Mouse (Mus musculus) sigmoid colon, adult 10 weeks (tissue): Measurements from ENCODE around the gene Hist1h2ad. TPM values are rescaled to one million over a fixed set of nuclear protein-coding genes. Genes with fewer than 3 reads are reported as not detected.

ENCODE experiments used
- polyA plus RNA-seq: library from polyadenylated mRNA; stranded (reverse); fragments of 350-450 nt; fragmentation: Illumina TruSeq; extraction: RNeasy Lipid Tissue Mini Kit (QIAGEN cat#74804); gene quantifications from one replicate; pipeline ENCODE4 v1.2.3, GENCODE M21; 2014; ENCODE audit warnings: low read depth, low replicate concordance

Hist1h2ad gene
- polyA plus RNA-seq, 1 experiment from 2014 or later, result not detected

Other genes starting within 250 kb of the Hist1h2ad start
- 97.3 TPM for gene Zfp322a, start 205.2 kb upstream of the Hist1h2ad start, polyA plus RNA-seq
- gene Abt1, start 150.5 kb upstream of the Hist1h2ad start, polyA plus RNA-seq, result 2.2 TPM
- 4.6 TPM for gene Btn1a1, start 108.5 kb upstream of the Hist1h2ad start, polyA plus RNA-seq
- gene Btn2a2, start 85.5 kb upstream of the Hist1h2ad start, polyA plus RNA-seq, result not detected
- not detected for gene Hist1h4h, start 43.3 kb upstream of the Hist1h2ad start, polyA plus RNA-seq
- gene Hist1h2af, start 40.5 kb upstream of the Hist1h2ad start, polyA plus RNA-seq, result not detected
- not detected for gene Hist1h3g, start 39.0 kb upstream of the Hist1h2ad start, polyA plus RNA-seq
- gene Hist1h2bh, start 31.0 kb upstream of the Hist1h2ad start, polyA plus RNA-seq, result 2.1 TPM
- gene Hist1h3f, start 30.3 kb upstream of the Hist1h2ad start, polyA plus RNA-seq, result not detected
- not detected for gene Hist1h4f, start 22.7 kb upstream of the Hist1h2ad start, polyA plus RNA-seq
- 3.9 TPM for gene Hist1h1d, start 21.1 kb upstream of the Hist1h2ad start, polyA plus RNA-seq
- gene Hist1h3e, start 12.0 kb upstream of the Hist1h2ad start, polyA plus RNA-seq, result not detected
- not detected for gene Hist1h2ae, start 3.2 kb upstream of the Hist1h2ad start, polyA plus RNA-seq
- gene Hist1h2bg, start 3.0 kb upstream of the Hist1h2ad start, polyA plus RNA-seq, result 3.6 TPM
- gene Hist1h2bf, start 185 bp upstream of the Hist1h2ad start, polyA plus RNA-seq, result not detected
- 6.7 TPM for gene Hist1h3d, start 1.4 kb downstream of the Hist1h2ad start, polyA plus RNA-seq
- gene Hist1h4d, start 7.2 kb downstream of the Hist1h2ad start, polyA plus RNA-seq, result 2.3 TPM
- gene Hist1h2be, start 46.7 kb downstream of the Hist1h2ad start, polyA plus RNA-seq, result 16.9 TPM
- gene Hist1h1e, start 48.2 kb downstream of the Hist1h2ad start, polyA plus RNA-seq, result 6.3 TPM
- 9.6 TPM for gene Hist1h2ac, start 109.6 kb downstream of the Hist1h2ad start, polyA plus RNA-seq
- gene Hist1h2bc, start 109.8 kb downstream of the Hist1h2ad start, polyA plus RNA-seq, result 364 TPM
- not detected for gene Hist1h1t, start 121.4 kb downstream of the Hist1h2ad start, polyA plus RNA-seq
- 2.2 TPM for gene Hist1h4c, start 124.1 kb downstream of the Hist1h2ad start, polyA plus RNA-seq
- 13.2 TPM for gene Hfe, start 136.5 kb downstream of the Hist1h2ad start, polyA plus RNA-seq
- 96.7 TPM for gene Hist1h1c, start 164.4 kb downstream of the Hist1h2ad start, polyA plus RNA-seq
- gene Hist1h3c, start 171.2 kb downstream of the Hist1h2ad start, polyA plus RNA-seq, result not detected
- gene Hist1h2bb, start 172.4 kb downstream of the Hist1h2ad start, polyA plus RNA-seq, result not detected
- gene Hist1h2ab, start 176.7 kb downstream of the Hist1h2ad start, polyA plus RNA-seq, result not detected
- gene Hist1h3b, start 177.9 kb downstream of the Hist1h2ad start, polyA plus RNA-seq, result not detected
- gene Hist1h4b, start 182.6 kb downstream of the Hist1h2ad start, polyA plus RNA-seq, result not detected
- gene Hist1h4a, start 186.8 kb downstream of the Hist1h2ad start, polyA plus RNA-seq, result not detected
- gene Hist1h3a, start 188.0 kb downstream of the Hist1h2ad start, polyA plus RNA-seq, result not detected
- not detected for gene Hist1h1a, start 189.3 kb downstream of the Hist1h2ad start, polyA plus RNA-seq
- 1.1 TPM for gene Trim38, start 195.5 kb downstream of the Hist1h2ad start, polyA plus RNA-seq
- gene Slc17a2, start 232.6 kb downstream of the Hist1h2ad start, polyA plus RNA-seq, result 0.76 TPM